Mouse (Mus musculus) WW6 (cell line): ENCODE data around the gene Fer.

Experiments used
- DNase-seq: peaks from one replicate; pipeline ENCODE4 v3.0.0-alpha.2; 2013; ENCODE audit warnings: low read depth, low spot score

Fer gene

DNA sequence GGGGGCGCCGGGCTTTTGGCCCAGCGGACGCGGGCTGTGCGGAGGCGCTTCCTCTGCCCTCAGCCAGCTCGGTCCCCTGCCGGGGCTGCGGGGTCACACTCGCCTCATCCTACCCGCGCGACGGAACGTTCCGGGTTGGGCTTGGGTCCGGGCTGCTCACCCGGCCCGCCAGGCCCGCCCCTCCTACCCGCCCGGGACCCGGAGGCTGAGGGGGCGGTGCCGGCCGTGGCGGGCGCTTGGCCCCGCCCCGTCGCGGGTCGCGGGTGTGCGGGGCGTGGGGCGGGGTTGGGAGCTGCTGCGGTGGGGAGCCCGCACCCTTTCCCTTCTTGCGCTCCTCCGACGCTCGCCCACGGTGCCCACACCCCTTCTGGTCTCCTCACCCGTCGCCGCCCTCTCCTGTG is 1.3 kb downstream of the Fer start:
- no peak for DNase-seq

DNA sequence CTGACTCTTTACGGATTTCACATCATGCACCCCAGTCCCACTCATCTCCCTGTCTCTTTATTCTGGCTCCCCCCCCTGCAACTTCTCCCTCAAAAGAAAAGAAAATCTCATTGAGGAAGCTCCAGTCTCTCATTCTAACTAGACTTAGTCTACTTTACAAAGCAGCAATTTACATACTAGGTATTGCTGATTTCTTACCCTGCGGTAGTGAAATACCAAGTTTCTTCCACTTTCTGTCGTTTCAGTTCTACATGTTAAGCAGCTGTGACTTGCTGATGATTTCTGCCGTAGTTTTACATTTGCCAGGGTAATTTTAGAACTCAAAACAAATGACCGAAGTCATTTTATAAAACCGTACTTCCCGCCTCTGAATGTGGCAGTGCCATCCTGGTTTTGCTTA is 8.9 kb downstream of the Fer start:
- DNase-seq: no peak

DNA sequence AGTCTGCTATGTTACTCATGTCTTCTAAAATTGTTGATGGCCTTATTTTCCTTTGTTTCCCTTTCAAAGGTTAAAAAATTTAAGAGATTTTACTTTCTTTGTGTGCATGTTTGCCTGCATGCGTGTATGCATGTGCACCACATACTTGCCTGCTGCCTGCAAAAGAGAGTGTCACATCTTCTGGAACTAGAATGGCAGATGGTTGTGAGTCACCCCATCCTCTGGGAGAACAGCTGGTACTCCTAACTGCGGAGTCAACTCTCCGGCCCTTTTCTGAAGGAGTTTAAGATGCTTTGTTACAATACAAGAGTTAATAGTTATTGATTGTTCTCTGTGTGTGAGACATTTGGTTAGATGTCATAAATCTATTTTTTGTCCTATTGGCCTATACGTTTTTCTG is 16.0 kb downstream of the Fer start:
- DNase-seq: no peak

DNA sequence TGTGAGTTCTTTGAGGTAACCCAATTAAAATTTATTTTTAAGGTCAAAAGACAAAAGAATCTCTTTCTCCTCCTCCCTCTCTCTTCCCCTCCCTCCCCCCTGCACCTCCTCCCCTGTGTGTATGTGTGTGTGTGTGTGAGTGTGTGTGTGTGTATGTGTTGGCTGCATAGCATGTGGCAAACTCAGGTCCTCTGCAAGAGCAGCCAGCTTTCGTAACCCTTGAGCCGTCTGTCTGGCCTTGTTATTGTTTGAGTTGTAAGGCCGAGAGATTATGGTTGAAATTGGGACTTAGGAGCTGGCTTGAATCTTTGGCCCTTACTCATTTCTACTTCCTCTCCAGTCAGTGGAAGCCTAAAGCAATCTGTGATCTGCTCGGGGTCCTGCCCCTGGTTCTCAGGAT is 17.1 kb downstream of the Fer start:
- no peak for DNase-seq

DNA sequence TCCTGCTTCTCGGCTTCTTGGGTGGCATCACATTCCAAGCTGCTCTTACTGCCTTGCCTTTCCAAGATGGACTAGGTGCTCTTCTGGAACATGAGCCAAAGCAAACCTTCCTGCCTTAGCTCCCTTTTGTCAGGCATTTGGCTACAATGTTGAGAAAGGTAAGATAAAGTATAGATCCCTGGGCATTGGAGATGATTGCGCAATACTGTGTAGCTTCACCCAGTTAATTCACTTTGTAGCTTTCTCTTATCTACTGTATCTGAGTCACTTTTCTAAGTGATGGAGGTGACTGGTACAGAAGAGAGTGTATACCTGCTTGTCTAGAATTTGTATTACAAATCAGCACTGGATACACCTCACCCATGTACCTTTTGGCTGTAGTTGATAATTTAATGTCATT is 24.1 kb downstream of the Fer start:
- no peak for DNase-seq

DNA sequence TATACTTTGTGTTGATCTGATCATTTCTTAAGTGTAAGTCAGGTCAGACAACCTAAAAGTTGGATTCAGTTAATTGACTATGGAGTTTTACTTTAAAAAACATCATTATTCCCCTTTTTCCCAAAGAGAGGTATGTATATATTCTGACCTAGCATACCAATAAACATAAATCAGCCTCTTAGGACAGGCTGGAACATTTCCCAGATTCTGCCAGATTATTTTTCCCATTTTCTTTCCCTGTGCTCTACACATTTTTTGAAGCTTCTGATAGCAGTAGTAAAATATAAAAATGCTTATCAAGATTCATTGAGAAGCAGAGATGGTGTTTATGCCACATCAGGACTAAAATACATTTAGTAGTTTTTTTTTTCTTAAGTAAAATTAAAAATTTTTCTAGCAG is 27.7 kb downstream of the Fer start:
- no peak for DNase-seq

DNA sequence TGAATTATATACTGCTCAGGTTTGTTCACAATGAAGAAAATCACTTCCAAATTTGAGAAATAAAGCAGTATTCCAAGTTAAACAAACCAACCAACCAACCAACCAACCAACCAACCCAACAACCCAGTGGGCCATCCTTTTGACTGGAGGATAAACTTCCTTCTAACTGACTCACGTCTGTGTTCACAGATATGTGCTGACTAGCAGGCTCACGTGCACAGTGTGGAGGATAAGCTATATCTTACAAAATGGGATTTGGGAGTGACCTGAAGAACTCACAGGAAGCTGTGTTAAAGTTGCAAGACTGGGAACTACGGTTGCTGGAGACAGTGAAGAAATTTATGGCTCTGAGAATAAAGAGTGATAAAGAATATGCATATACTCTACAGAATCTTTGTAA is 33.0 kb downstream of the Fer start:
- DNase-seq: no peak

DNA sequence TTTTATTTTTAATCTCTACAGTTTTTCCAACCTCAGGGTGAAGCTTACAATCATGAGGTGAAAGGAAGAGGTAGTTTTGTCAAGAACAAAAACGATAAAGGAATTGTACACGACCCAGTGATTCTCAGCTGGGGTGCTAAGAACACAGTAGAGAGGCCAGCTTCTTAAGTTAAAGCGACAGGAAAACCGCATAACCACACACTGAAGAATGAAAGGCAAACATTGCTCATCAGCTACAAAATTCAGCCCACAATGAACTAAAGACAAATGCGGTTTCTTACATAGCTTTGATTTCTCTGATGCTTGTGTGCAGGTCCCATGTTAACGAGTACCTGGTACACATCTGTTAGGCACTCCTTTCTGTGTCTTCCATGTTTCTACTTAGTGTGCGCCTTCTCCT is 34.2 kb downstream of the Fer start:
- DNase-seq: no peak

DNA sequence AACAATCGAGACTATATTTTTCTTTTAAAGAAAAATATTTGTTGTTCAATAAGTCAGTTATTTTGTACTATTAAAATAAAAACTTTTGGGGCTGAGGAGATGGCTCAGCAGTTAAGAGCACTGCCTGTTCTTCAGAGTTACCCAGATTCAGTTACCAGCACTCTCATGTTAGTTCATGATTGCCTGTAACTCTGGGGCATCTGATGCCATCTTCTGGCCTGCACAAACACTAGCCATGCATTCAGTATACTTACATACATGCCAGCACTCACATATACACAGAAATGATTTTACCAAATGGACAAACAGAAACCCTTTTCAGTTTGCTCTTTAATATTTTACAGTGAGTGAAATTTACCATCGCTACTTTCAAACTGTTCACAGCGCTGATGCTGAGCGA is 46.4 kb downstream of the Fer start:
- no peak for DNase-seq

DNA sequence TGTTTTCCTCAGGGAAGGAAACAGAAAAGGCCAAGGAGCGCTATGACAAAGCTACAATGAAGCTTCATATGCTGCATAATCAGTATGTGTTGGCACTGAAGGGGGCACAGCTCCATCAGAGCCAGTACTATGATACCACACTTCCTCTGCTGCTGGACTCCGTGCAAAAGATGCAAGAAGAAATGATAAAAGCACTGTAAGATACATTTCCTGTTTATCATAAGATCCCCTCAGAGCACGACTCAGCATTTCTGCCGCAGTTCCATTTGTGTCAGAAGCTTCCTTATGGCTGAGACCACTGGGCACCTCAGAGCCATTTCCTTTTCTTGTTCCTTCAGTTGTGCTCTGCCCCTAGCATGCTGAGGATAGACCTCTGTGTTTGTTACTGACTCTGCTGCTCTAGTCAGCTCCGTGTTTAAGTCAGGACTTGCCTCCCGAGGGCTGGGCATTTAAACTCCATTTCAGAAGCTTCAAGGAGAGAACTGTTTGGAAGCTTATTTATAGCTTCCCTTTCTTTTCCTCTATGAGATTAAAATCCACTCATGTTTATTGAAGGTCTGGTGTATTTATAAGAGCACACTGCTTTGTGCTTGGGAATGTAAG is 58.8 kb downstream of the Fer start:
- no peak for DNase-seq

DNA sequence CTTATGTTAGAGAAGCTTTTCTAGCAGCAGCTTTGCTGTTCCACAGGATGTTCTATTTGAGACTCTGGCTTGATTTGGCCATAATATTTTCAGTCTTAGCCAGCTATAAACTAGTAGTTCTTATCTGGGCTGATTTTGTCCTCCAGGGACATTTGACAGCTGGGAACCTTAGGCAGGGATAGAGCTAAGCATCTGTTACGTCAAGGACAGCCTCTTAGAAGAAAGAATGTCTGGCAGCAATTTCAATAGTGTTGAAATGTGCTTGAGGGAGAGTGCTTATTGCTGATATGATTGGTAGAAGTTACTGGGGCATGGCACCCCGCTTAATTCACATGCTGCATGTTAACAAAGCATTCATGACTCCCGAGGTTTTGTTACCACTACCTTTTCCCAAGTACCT is 62.7 kb downstream of the Fer start:
- DNase-seq: no peak

DNA sequence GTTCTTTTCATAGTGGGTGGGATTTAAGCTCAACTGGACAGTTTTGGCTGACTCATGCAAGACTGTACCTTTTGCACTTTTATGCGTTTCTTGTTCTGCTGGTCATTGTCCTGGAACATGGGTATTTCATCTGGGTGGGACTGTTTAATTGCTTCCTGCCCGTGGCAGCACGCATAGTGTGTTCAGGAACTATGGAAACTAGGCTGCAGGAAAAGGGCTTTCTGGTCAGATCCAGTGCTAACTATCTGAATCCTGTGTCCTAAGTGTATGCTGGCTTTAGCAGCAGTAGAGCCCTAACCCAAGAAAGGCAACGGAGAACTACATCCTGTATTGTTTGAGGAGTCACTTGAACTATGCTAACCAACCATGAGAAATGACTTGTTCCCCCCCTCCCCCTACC is 67.8 kb downstream of the Fer start:
- DNase-seq: no peak

DNA sequence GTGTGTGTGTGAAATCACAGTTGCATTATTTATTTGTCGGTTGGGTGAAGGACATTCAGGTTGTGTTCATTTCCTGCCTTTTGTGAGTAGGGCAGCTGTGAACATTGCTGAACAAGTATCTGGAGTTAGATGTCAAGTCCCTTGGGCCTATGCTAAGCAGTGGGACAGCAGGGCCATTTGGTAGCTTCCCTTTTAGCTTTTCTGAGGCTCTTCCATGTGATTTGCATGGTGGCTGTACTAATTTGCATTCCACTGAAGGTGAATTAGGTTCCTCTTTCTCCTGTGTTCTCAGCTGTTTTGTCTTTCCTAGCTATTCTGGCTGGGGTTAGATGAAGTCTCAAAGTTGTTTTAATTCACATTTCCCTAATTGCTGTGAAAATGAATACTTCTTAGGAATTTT is 68.7 kb downstream of the Fer start:
- no peak for DNase-seq

DNA sequence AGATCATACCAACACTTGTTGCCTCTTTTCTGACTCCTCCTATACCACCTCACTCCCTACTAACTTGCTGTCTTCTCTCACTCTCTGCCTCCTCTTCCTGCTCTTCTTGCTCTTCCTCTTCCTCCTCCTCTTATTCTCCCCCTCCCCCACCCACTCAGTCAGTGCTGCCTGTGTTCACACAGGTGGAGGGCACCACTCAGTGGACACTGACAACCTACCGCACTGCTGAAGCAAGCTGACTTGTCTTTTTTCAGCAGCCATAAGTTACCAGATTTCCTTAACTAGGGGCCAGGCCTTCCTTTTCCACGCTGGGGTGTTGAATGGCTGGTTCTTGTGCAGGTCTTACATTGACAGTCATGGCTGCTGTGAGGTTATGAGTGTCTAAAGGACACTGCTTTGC is 72.5 kb downstream of the Fer start:
- no peak for DNase-seq

DNA sequence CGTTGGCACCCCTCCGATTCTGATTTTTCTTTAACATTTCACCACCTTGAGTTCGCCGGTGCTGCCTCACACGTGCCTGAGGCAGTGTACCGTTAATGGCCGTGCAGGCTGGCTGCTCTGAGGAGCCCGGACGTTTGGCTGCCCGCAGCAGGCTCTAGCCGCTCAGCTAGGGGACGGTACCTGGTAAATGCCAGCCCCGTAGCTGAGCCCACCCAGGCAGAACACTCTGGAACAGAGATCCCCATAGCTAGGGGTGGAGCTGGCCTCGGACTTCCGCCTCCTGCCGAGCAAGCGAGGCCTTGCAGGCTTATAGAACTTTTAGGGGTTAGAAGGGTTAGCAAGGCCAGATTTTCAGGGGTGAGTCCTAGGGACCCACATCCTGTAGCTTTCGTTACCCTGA is 75.0 kb downstream of the Fer start:
- DNase-seq: peak; percentile 9

DNA sequence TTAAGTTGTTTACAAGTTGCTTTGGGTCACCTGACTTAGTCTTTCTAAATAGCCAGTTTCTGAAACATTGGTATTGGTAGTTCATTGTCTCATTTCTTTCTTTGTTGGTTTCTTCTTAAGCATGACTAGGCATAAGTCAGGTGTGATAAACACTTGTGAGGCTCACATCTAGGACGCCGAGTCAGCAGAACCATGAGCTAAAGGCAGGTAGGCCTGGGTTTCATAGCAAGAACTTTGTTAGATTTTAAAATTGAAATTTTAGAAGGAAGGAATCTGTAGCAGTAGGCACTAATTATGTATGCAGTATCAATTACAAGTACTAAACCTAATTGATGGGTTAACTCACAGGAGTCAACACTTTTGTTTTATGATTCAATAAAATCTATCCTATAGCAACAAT is 83.9 kb downstream of the Fer start:
- no peak for DNase-seq

DNA sequence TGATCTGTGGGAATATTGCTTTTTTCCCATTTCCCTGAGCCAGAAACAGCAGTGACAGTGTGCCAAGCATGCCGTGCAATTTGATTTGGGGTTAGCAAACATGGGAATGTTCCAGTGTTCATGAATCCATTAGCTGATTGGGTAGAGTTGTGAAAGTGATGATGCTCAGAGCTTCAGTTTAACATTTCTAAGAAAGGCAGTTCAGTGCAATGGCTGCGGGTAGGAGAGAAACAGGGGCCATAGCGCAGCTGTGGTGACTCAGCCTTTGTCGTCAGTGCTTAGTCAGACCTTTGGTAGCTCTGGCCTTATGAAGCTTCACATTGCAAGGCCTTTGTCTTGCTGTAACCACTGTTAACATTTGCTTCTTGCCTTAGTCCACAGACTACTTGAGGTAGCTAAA is 85.9 kb downstream of the Fer start:
- DNase-seq: no peak

DNA sequence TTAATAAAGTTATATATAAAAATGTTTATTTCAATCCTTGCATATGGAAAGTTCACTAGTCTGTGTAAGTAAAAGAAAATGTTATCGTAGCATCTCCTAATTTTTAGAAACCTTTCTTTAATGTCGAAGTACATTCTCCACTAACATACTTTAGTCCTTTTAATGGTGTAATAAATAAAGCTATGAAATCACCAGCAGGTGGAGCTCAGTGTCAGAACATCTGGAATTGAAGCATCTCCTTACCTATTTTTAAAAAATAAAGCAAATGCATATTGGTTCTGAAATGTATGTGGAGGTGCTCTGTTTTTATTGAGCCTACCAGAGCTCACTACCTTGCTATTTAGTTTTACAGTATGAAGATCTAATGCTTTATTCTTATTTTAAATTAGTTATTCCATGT is 88.6 kb downstream of the Fer start:
- no peak for DNase-seq

DNA sequence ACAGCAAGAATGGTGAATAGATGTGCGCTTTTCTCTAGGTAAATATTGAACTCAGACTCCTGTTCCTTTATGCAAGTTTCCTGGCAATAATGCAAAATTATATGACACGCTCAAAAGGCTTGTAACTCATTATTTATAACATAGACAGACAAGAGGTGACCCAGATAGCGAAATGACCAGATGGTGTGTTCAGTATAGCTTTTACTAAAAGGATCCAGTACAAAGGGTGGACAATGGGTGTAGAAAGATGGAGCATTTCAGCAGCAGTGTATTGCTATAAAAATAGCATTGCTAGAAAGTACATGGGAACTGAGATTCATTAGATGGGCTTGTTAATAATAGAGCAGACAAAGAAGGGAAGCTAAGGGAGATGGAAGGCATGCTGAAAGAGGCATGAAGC is 104.2 kb downstream of the Fer start:
- DNase-seq: no peak

DNA sequence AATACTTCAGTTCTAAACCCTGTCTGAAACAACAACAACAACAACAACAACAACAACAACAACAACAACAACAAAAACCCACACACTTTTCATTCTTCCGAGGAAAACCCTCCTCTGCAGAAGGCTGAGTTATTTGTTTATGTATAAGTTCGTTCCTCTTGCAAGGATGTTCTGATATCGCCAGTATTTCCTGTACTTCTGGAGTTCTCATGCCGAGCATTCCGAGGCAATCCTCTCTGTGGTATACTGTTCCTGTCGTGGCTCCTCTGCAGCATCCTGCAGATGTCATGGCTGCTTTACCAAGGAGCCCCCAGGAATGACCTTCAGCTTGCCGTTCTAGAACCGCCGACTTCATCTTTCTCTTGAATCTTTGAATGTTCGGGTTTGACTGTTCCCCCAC is 106.6 kb downstream of the Fer start:
- no peak for DNase-seq

DNA sequence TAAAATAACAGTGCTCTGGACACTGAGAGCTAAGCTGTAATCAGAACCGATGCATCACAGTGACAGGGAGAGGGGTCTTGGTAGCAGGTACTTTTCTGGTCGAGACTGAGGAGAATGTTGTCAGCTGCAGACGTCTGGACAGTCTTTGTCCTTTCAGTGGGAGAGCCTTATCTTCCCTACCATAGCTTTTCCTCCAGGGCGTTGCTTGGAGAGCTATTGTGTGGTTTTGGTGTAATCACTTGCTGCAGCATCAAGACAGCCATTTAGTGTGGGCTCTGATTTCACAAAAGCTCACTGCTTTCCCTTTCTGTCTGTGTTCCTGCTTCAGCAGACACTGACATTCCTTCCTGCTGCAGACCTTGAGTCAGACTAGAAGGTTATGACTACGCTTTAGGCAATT is 107.4 kb downstream of the Fer start:
- no peak for DNase-seq

DNA sequence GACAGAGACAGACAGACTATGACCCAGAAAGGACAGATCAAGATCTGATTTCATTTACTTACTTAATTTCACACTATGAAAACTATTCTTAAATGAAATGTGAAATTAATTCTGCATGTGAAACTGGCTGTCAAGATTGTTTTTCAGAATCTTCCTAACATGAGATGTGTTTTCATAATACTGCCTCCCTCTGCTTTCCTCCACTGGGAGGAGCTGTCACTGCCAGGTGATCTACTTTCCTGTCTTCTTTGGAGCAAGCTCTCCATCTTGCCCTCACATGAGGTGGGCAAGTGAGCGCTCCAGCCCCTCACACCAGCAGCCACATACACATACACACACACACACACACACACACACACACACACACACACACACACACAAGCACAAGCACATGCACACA is 108.1 kb downstream of the Fer start:
- no peak for DNase-seq

DNA sequence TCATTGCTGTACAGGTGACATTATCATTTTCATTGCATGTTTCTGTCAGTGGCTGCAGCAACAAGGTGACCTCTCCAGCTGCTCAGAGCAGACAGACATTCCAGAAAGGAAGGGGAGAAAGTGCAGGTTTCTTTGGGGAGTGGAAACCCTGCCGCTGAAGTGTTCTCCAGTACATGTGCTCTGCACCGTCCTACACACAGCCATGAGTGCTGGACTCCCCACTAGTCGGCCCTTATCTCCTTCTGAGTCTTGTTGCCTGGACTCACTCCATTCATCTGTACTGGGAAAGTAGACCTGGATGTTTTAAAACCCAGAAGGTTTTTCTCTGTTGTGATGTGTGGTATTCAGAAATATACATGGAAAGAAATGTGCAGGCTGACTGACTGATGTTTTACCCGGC is 109.3 kb downstream of the Fer start:
- no peak for DNase-seq

DNA sequence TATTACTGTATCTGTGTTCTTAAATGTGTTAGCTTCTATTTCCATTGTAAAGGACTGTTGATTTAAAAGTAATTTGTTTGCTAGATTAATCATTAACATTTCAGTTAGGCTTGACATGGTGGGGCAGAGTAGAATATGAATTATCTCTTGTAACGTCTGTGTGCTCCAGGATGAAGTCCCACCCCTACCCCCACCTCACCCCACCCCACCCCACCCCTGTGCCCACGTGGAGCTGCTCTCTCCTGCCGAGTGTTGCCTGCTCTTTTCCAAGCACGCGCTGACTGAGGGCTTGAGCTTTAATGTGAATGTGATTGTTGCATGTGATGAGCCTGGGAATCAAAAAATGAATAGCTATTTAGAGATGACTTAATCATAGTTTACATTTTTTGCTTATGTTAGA is 110.9 kb downstream of the Fer start:
- DNase-seq: no peak

DNA sequence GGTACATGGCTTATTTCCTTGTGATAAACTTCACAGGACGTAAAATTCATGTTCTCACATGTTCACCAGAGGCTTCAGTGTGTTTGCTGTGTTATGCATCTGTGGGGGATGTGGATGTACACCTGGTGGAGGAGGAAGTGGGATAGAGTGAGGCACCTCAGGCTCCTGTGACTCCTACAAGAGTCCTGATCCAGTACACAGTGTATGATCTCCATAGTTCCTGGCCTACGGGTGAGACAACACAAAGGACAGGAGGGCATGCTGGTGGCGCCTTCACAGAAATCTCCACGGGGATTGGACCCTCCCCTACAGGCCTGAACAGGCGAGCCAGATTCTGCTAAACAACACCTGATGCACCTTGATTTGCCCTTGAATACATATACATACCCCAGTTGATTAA is 111.4 kb downstream of the Fer start:
- DNase-seq: no peak
